Mouse (Mus musculus): ENCODE results near the gene Snx11. TPM values are rescaled to one million over a fixed set of nuclear protein-coding genes. Genes with fewer than 3 reads are reported as not detected.

The Snx11 gene
- polyA plus RNA-seq, 1 experiment, result 18.4 TPM

- H3K36me3 ChIP-seq (ENCODE audit: control insufficient read depth, insufficient read depth), result peaks cover 24% of the 10 kb centered on the region
- no peak for TF ChIP-seq TCF12 (IDR thresholded peaks at IDR 0.05; ENCODE audit: insufficient read depth, poor library complexity, severe bottlenecking)
- no peak for TF ChIP-seq MAX (IDR thresholded peaks at IDR 0.05; ENCODE audit: low read depth)
- TF ChIP-seq MYOG (IDR thresholded peaks at IDR 0.05; ENCODE audit: control insufficient read depth in 1 of 3, insufficient read depth in 1 of 3, insufficient read length in 2 of 3, low read depth in 2 of 3), result no peak
- no peak for TF ChIP-seq USF1 (IDR thresholded peaks at IDR 0.05; ENCODE audit: low read depth)
- TF ChIP-seq REST (IDR thresholded peaks at IDR 0.05; ENCODE audit: insufficient read depth, insufficient read length), result no peak
- no peak for TF ChIP-seq POLR2A (IDR thresholded peaks at IDR 0.05; ENCODE audit: insufficient read length, low read depth)
- no peak for TF ChIP-seq TCF3 (IDR thresholded peaks at IDR 0.05; ENCODE audit: insufficient read length, low read depth)
- no peak for TF ChIP-seq POLR2AphosphoS2 (IDR thresholded peaks at IDR 0.05; ENCODE audit: insufficient read length, low read depth)
- TF ChIP-seq E2F4 (IDR thresholded peaks at IDR 0.05; ENCODE audit: insufficient read depth), result no peak
- TF ChIP-seq CEBPB (IDR thresholded peaks at IDR 0.05; ENCODE audit: insufficient read depth, poor library complexity, severe bottlenecking), result no peak
- no peak for TF ChIP-seq MYOD1 (IDR thresholded peaks at IDR 0.05; ENCODE audit: control insufficient read depth in 1 of 3, insufficient read length in 2 of 3, low read depth in 2 of 3)
- TF ChIP-seq SRF (IDR thresholded peaks at IDR 0.05; ENCODE audit: control insufficient read depth, insufficient read length, low read depth), result no peak
- H3K4me3 ChIP-seq, result no peak overlapping the region
- H3ac ChIP-seq (ENCODE audit: control insufficient read depth, insufficient read length), result no peak overlapping the region
- H3K79me2 ChIP-seq (ENCODE audit: control insufficient read depth, insufficient read depth), result no peaks in the 10 kb centered on the region
- no peaks in the 10 kb centered on the region for H3K27me3 ChIP-seq (ENCODE audit: control insufficient read depth, insufficient read depth, insufficient read length)
- H3K4me2 ChIP-seq (ENCODE audit: low read depth), result peak overlapping the region; percentile 56
These were observed 10.8 kb downstream of the Snx11 start for GRCm38 (mm10) chr11:96766555-96766954.

GRCm38 (mm10) chr11:96765645-96766044 is 11.7 kb downstream of the Snx11 start:
- H3K4me3 ChIP-seq, result no peak overlapping the region
- no peak overlapping the region for H3K4me2 ChIP-seq (ENCODE audit: low read depth)
- no peak overlapping the region for H3ac ChIP-seq (ENCODE audit: control insufficient read depth, insufficient read length)
- no peaks in the 10 kb centered on the region for H3K79me2 ChIP-seq (ENCODE audit: control insufficient read depth, insufficient read depth)
- no peaks in the 10 kb centered on the region for H3K27me3 ChIP-seq (ENCODE audit: control insufficient read depth, insufficient read depth, insufficient read length)
- H3K36me3 ChIP-seq (ENCODE audit: control insufficient read depth, insufficient read depth), result peaks cover 19% of the 10 kb centered on the region
- TF ChIP-seq REST (IDR thresholded peaks at IDR 0.05; ENCODE audit: insufficient read depth, insufficient read length) (no peak), POLR2A (IDR thresholded peaks at IDR 0.05; ENCODE audit: insufficient read length, low read depth) (no peak), MYOD1 (IDR thresholded peaks at IDR 0.05; ENCODE audit: control insufficient read depth in 1 of 3, insufficient read length in 2 of 3, low read depth in 2 of 3) (no peak), CEBPB (IDR thresholded peaks at IDR 0.05; ENCODE audit: insufficient read depth, poor library complexity, severe bottlenecking) (no peak), POLR2AphosphoS2 (IDR thresholded peaks at IDR 0.05; ENCODE audit: insufficient read length, low read depth) (no peak), E2F4 (IDR thresholded peaks at IDR 0.05; ENCODE audit: insufficient read depth) (no peak), TCF3 (IDR thresholded peaks at IDR 0.05; ENCODE audit: insufficient read length, low read depth) (no peak), MYOG (IDR thresholded peaks at IDR 0.05; ENCODE audit: control insufficient read depth in 1 of 3, insufficient read depth in 1 of 3, insufficient read length in 2 of 3, low read depth in 2 of 3) (no peak), TCF12 (IDR thresholded peaks at IDR 0.05; ENCODE audit: insufficient read depth, poor library complexity, severe bottlenecking) (no peak), SRF (IDR thresholded peaks at IDR 0.05; ENCODE audit: control insufficient read depth, insufficient read length, low read depth) (no peak), MAX (IDR thresholded peaks at IDR 0.05; ENCODE audit: low read depth) (no peak), USF1 (IDR thresholded peaks at IDR 0.05; ENCODE audit: low read depth) (no peak)

- no peak overlapping the region for H3ac ChIP-seq (ENCODE audit: control insufficient read depth, insufficient read length)
- H3K79me2 ChIP-seq (ENCODE audit: control insufficient read depth, insufficient read depth), result no peaks in the 10 kb centered on the region
- peaks cover 13% of the 10 kb centered on the region for H3K36me3 ChIP-seq (ENCODE audit: control insufficient read depth, insufficient read depth)
- H3K27me3 ChIP-seq (ENCODE audit: control insufficient read depth, insufficient read depth, insufficient read length), result no peaks in the 10 kb centered on the region
- H3K4me2 ChIP-seq (ENCODE audit: low read depth), result no peak overlapping the region
- no peak overlapping the region for H3K4me3 ChIP-seq
- TF ChIP-seq POLR2AphosphoS2 (IDR thresholded peaks at IDR 0.05; ENCODE audit: insufficient read length, low read depth), result peak; percentile 28
- TF ChIP-seq CEBPB (IDR thresholded peaks at IDR 0.05; ENCODE audit: insufficient read depth, poor library complexity, severe bottlenecking), result no peak
These were observed 12.6 kb downstream of the Snx11 start for GRCm38 (mm10) chr11:96764511-96765350.

GRCm38 (mm10) chr11:96762742-96763470 is 14.5 kb downstream of the Snx11 start:
- TF ChIP-seq REST (IDR thresholded peaks at IDR 0.05; ENCODE audit: insufficient read depth, insufficient read length) (no peak), MYOG (IDR thresholded peaks at IDR 0.05; ENCODE audit: control insufficient read depth in 1 of 3, insufficient read depth in 1 of 3, insufficient read length in 2 of 3, low read depth in 2 of 3) (peak in 1 of 3 experiments; percentile 14), POLR2AphosphoS2 (IDR thresholded peaks at IDR 0.05; ENCODE audit: insufficient read length, low read depth) (peak; percentile 19)
- no peaks in the 10 kb centered on the region for H3K27me3 ChIP-seq (ENCODE audit: control insufficient read depth, insufficient read depth, insufficient read length)
- H3K4me2 ChIP-seq (ENCODE audit: low read depth), result no peak overlapping the region
- peaks cover 6% of the 10 kb centered on the region for H3K36me3 ChIP-seq (ENCODE audit: control insufficient read depth, insufficient read depth)
- H3K79me2 ChIP-seq (ENCODE audit: control insufficient read depth, insufficient read depth), result no peaks in the 10 kb centered on the region
- no peak overlapping the region for H3K4me3 ChIP-seq
- H3ac ChIP-seq (ENCODE audit: control insufficient read depth, insufficient read length), result no peak overlapping the region

- Histone ChIP-seq H3K27me3 (ENCODE audit: control insufficient read depth, insufficient read depth, insufficient read length) (no peaks in the 10 kb centered on the region), H3K79me2 (ENCODE audit: control insufficient read depth, insufficient read depth) (no peaks in the 10 kb centered on the region), H3K36me3 (ENCODE audit: control insufficient read depth, insufficient read depth) (no peaks in the 10 kb centered on the region), H3ac (ENCODE audit: control insufficient read depth, insufficient read length) (no peak overlapping the region), H3K4me2 (ENCODE audit: low read depth) (no peak overlapping the region), H3K4me3 (no peak overlapping the region)
- TF ChIP-seq POLR2AphosphoS2 (IDR thresholded peaks at IDR 0.05; ENCODE audit: insufficient read length, low read depth) (no peak), MYOG (IDR thresholded peaks at IDR 0.05; ENCODE audit: control insufficient read depth in 1 of 3, insufficient read depth in 1 of 3, insufficient read length in 2 of 3, low read depth in 2 of 3) (no peak), MYOD1 (IDR thresholded peaks at IDR 0.05; ENCODE audit: control insufficient read depth in 1 of 3, insufficient read length in 2 of 3, low read depth in 2 of 3) (no peak), SRF (IDR thresholded peaks at IDR 0.05; ENCODE audit: control insufficient read depth, insufficient read length, low read depth) (no peak), REST (IDR thresholded peaks at IDR 0.05; ENCODE audit: insufficient read depth, insufficient read length) (no peak), TCF3 (IDR thresholded peaks at IDR 0.05; ENCODE audit: insufficient read length, low read depth) (no peak)
These were observed 15.4 kb downstream of the Snx11 start for GRCm38 (mm10) chr11:96761984-96762383.

Measured in myocyte (in vitro differentiated cells).